Mouse (Mus musculus): ENCODE results near the gene Jchain. TPM values are rescaled to one million over a fixed set of nuclear protein-coding genes. Genes with fewer than 3 reads are reported as not detected.
"Not testable (repeated sequence)": the region's sequence is repeated elsewhere in the genome, so short reads cannot be mapped to it uniquely, and the experiment has no call there.

Gene Jchain
- polyA plus RNA-seq, 1 experiment from 2014 or later = 0.09 TPM

- Histone ChIP-seq H3K4me2 (ENCODE audit: low read depth, low read length) (peak within 1 kb of the TSS; percentile 92), H3K36me3 (replicated peaks; ENCODE audit: insufficient read depth, low read length) (no peaks in the 10 kb centered on the region), H3K9me3 (ENCODE audit: low read length) (no peaks in the 10 kb centered on the region), H3K9ac (replicated peaks) (peak within 1 kb of the TSS; percentile 86), H3K27ac (ENCODE audit: low read depth) (peak within 1 kb of the TSS; percentile 96), H3K4me3 (ENCODE audit: low read depth, low read length) (peak within 1 kb of the TSS; percentile 97), H3K27me3 (ENCODE audit: insufficient read depth, low read length) (no peaks in the 10 kb centered on the region), H3K4me1 (ENCODE audit: insufficient read depth) (peaks cover 13% of the 10 kb centered on the region)
- WGBS (ENCODE audit: insufficient replicate concordance) = under 1% methylated on average over 74 of the region's 76 CpGs
- DNase-seq = peak; percentile 97
- peak; percentile 95 for ATAC-seq
- TF ChIP-seq EP300 (IDR thresholded peaks at IDR 0.05; ENCODE audit: low read depth) (peak; percentile 72), CTCF (IDR thresholded peaks at IDR 0.05; ENCODE audit: low read depth) (peak; percentile 96)
Measured at GRCm38 (mm10) chr5:88554086-88554886, 26.6 kb upstream of the Jchain start, which contains the start of gene Utp3. TSS of gene Utp3 (plus strand) at chr5:88554462.

- H3K4me1 ChIP-seq (ENCODE audit: insufficient read depth) = peaks cover 13% of the 10 kb centered on the region
- no peaks in the 10 kb centered on the region for H3K9me3 ChIP-seq (ENCODE audit: low read length)
- WGBS (ENCODE audit: insufficient replicate concordance) = 3% methylated on average over 29 of the region's 29 CpGs
- H3K4me3 ChIP-seq (ENCODE audit: low read depth, low read length) = peak overlapping the region; percentile 97
- TF ChIP-seq CTCF (IDR thresholded peaks at IDR 0.05; ENCODE audit: low read depth) (no peak), EP300 (IDR thresholded peaks at IDR 0.05; ENCODE audit: low read depth) (no peak)
- DNase-seq (no peak), ATAC-seq (peak; percentile 64)
- no peaks in the 10 kb centered on the region for H3K36me3 ChIP-seq (replicated peaks; ENCODE audit: insufficient read depth, low read length)
- peak overlapping the region; percentile 96 for H3K27ac ChIP-seq (ENCODE audit: low read depth)
- peak overlapping the region; percentile 75 for H3K9ac ChIP-seq (replicated peaks)
- peak overlapping the region; percentile 82 for H3K4me2 ChIP-seq (ENCODE audit: low read depth, low read length)
- no peaks in the 10 kb centered on the region for H3K27me3 ChIP-seq (ENCODE audit: insufficient read depth, low read length)
Measured at GRCm38 (mm10) chr5:88553271-88554085, 25.8 kb upstream of the Jchain start.

- 89% methylated on average over 7 of the region's 7 CpGs for WGBS (ENCODE audit: insufficient replicate concordance)
- no peak for DNase-seq
- no peaks in the 10 kb centered on the region for H3K27me3 ChIP-seq (ENCODE audit: insufficient read depth, low read length)
- TF ChIP-seq EP300 (IDR thresholded peaks at IDR 0.05; ENCODE audit: low read depth) (no peak), CTCF (IDR thresholded peaks at IDR 0.05; ENCODE audit: low read depth) (no peak)
- H3K9ac ChIP-seq (replicated peaks) = no peak overlapping the region
- no peak overlapping the region for H3K4me3 ChIP-seq (ENCODE audit: low read depth, low read length)
- H3K9me3 ChIP-seq (ENCODE audit: low read length) = no peaks in the 10 kb centered on the region
- H3K27ac ChIP-seq (ENCODE audit: low read depth) = no peak overlapping the region
- H3K4me2 ChIP-seq (ENCODE audit: low read depth, low read length) = no peak overlapping the region
- H3K4me1 ChIP-seq (ENCODE audit: insufficient read depth) = no peaks in the 10 kb centered on the region
- no peak for ATAC-seq
- H3K36me3 ChIP-seq (replicated peaks; ENCODE audit: insufficient read depth, low read length) = no peaks in the 10 kb centered on the region
Measured at GRCm38 (mm10) chr5:88545536-88545935, 17.8 kb upstream of the Jchain start.

GRCm38 (mm10) chr5:88544411-88544810 lies 16.7 kb upstream of the Jchain start:
- not testable (repeated sequence) for H3K9me3 ChIP-seq (ENCODE audit: low read length); H3K36me3 ChIP-seq (replicated peaks; ENCODE audit: insufficient read depth, low read length); ATAC-seq; DNase-seq; H3K4me3 ChIP-seq (ENCODE audit: low read depth, low read length); H3K27ac ChIP-seq (ENCODE audit: low read depth); H3K4me1 ChIP-seq (ENCODE audit: insufficient read depth); H3K4me2 ChIP-seq (ENCODE audit: low read depth, low read length); H3K27me3 ChIP-seq (ENCODE audit: insufficient read depth, low read length); H3K9ac ChIP-seq (replicated peaks)
- 69% methylated on average over 1 of the region's 1 CpGs for WGBS (ENCODE audit: insufficient replicate concordance)

- no peak for DNase-seq
- TF ChIP-seq EP300 (IDR thresholded peaks at IDR 0.05; ENCODE audit: low read depth) (no peak), CTCF (IDR thresholded peaks at IDR 0.05; ENCODE audit: low read depth) (peak; percentile 70)
Measured at GRCm38 (mm10) chr5:88542651-88543282, 15.1 kb upstream of the Jchain start.

GRCm38 (mm10) chr5:88540845-88541244 lies 13.2 kb upstream of the Jchain start:
- Histone ChIP-seq H3K9ac (replicated peaks) (no peak overlapping the region), H3K4me2 (ENCODE audit: low read depth, low read length) (no peak overlapping the region), H3K27ac (ENCODE audit: low read depth) (no peak overlapping the region), H3K4me3 (ENCODE audit: low read depth, low read length) (no peak overlapping the region), H3K4me1 (ENCODE audit: insufficient read depth) (no peaks in the 10 kb centered on the region), H3K27me3 (ENCODE audit: insufficient read depth, low read length) (no peaks in the 10 kb centered on the region), H3K9me3 (ENCODE audit: low read length) (no peaks in the 10 kb centered on the region), H3K36me3 (replicated peaks; ENCODE audit: insufficient read depth, low read length) (no peaks in the 10 kb centered on the region)
- no peak for TF ChIP-seq CTCF (IDR thresholded peaks at IDR 0.05; ENCODE audit: low read depth)
- no peak for TF ChIP-seq EP300 (IDR thresholded peaks at IDR 0.05; ENCODE audit: low read depth)
- ATAC-seq = no peak
- DNase-seq = no peak

More at GRCm38 (mm10) chr5:88542651-88543282, 15.1 kb upstream of the Jchain start:
- Histone ChIP-seq H3K9me3 (ENCODE audit: low read length) (no peaks in the 10 kb centered on the region), H3K9ac (replicated peaks) (no peak overlapping the region), H3K4me2 (ENCODE audit: low read depth, low read length) (no peak overlapping the region), H3K36me3 (replicated peaks; ENCODE audit: insufficient read depth, low read length) (no peaks in the 10 kb centered on the region), H3K27me3 (ENCODE audit: insufficient read depth, low read length) (no peaks in the 10 kb centered on the region), H3K27ac (ENCODE audit: low read depth) (no peak overlapping the region), H3K4me1 (ENCODE audit: insufficient read depth) (no peaks in the 10 kb centered on the region), H3K4me3 (ENCODE audit: low read depth, low read length) (no peak overlapping the region)
- ATAC-seq = 0 out of 2 replicates have a peak, but pooled peaks have one; percentile 63
- 52% methylated on average over 5 of the region's 5 CpGs for WGBS (ENCODE audit: insufficient replicate concordance)
